Mouse (Mus musculus): ENCODE results near the gene Gm49366. TPM values are rescaled to one million over a fixed set of nuclear protein-coding genes. Genes with fewer than 3 reads are reported as not detected.
"Not testable (repeated sequence)": the region's sequence is repeated elsewhere in the genome, so short reads cannot be mapped to it uniquely, and the experiment has no call there.

The Gm49366 gene
- polyA plus RNA-seq, 1 experiment from 2014 or later: not detected

GRCm38 (mm10) chr12:84100071-84100470 is 61.3 kb downstream of the Gm49366 start:
- WGBS (ENCODE audit: insufficient replicate concordance): 67% methylated on average over 1 of the region's 1 CpGs
- H3K36me3 ChIP-seq: no peaks in the 10 kb centered on the region
- no peaks in the 10 kb centered on the region for H3K9me3 ChIP-seq (replicated peaks)
- H3K4me2 ChIP-seq: peak overlapping the region; percentile 89
- no peak overlapping the region for H3K27ac ChIP-seq
- H3K4me3 ChIP-seq: no peak overlapping the region
- H3K27me3 ChIP-seq (replicated peaks): peaks cover 8% of the 10 kb centered on the region; the same call in 1 of the 2 replicates
- no peak for ATAC-seq
- H3K9ac ChIP-seq: no peak overlapping the region
- peaks cover 25% of the 10 kb centered on the region for H3K4me1 ChIP-seq

- H3K27me3 ChIP-seq (replicated peaks); H3K36me3 ChIP-seq; H3K9me3 ChIP-seq (replicated peaks): not testable (repeated sequence)
- H3K4me2 ChIP-seq: peak within 1 kb of the TSS; percentile 89
- peak within 1 kb of the TSS; percentile 62 for H3K4me3 ChIP-seq
- under 1% methylated on average over 78 of the region's 80 CpGs for WGBS (ENCODE audit: insufficient replicate concordance)
- peak; percentile 67 for ATAC-seq
- peak within 1 kb of the TSS; percentile 68 for H3K9ac ChIP-seq
- H3K27ac ChIP-seq: 0 out of 2 replicates have a peak within 1 kb of the TSS, but pooled peaks have one; percentile 25
- peaks cover 25% of the 10 kb centered on the region for H3K4me1 ChIP-seq
Observed at GRCm38 (mm10) chr12:84100604-84101492, 62.1 kb downstream of the Gm49366 start, which contains the start of gene Acot6. Acot6 (plus strand) TSS chr12:84100654.

- Histone ChIP-seq H3K4me1 (peaks cover 25% of the 10 kb centered on the region), H3K4me3 (peak overlapping the region; percentile 62), H3K9ac (peak overlapping the region; percentile 68; the same call in 1 of the 2 replicates), H3K36me3 (no peaks in the 10 kb centered on the region), H3K9me3 (replicated peaks) (no peaks in the 10 kb centered on the region), H3K27me3 (replicated peaks) (peaks cover 8% of the 10 kb centered on the region; the same call in 1 of the 2 replicates), H3K4me2 (peak overlapping the region; percentile 89), H3K27ac (no peak overlapping the region)
- 43% methylated on average over 2 of the region's 2 CpGs for WGBS (ENCODE audit: insufficient replicate concordance)
- no peak for ATAC-seq
Observed at GRCm38 (mm10) chr12:84101493-84101845, 62.7 kb downstream of the Gm49366 start.

- H3K4me1 ChIP-seq: 0 out of 2 replicates have a peak, but pooled peaks cover under 1% of the 10 kb centered on the region
- no peak overlapping the region for H3K9ac ChIP-seq
- H3K27ac ChIP-seq: no peak overlapping the region
- no peaks in the 10 kb centered on the region for H3K36me3 ChIP-seq
- no peaks in the 10 kb centered on the region for H3K27me3 ChIP-seq (replicated peaks)
- ATAC-seq: no peak
- H3K4me2 ChIP-seq: no peak overlapping the region
- 73% methylated on average over 3 of the region's 3 CpGs for WGBS (ENCODE audit: insufficient replicate concordance)
- no peak overlapping the region for H3K4me3 ChIP-seq
- H3K9me3 ChIP-seq (replicated peaks): no peaks in the 10 kb centered on the region
Observed at GRCm38 (mm10) chr12:84107012-84107411, 68.3 kb downstream of the Gm49366 start.

GRCm38 (mm10) chr12:84107692-84108091 is 69.0 kb downstream of the Gm49366 start:
- Histone ChIP-seq H3K4me3 (no peak overlapping the region), H3K27ac (no peak overlapping the region), H3K9me3 (replicated peaks) (no peaks in the 10 kb centered on the region), H3K36me3 (no peaks in the 10 kb centered on the region), H3K4me1 (no peaks in the 10 kb centered on the region), H3K27me3 (replicated peaks) (no peaks in the 10 kb centered on the region), H3K4me2 (no peak overlapping the region), H3K9ac (no peak overlapping the region)
- WGBS (ENCODE audit: insufficient replicate concordance): 48% methylated on average over 1 of the region's 1 CpGs
- no peak for ATAC-seq

Other genes starting within 250 kb of the Gm49366 start
- gene Numb, start 117.0 kb upstream of the Gm49366 start, polyA plus RNA-seq (2016; fragmentation: Nextera tagmentation; extraction: Ambion mirVana): 17.7 and 18.4 TPM in 2 replicates
- gene Riox1, start 88.3 kb upstream of the Gm49366 start, polyA plus RNA-seq (2016; fragmentation: Nextera tagmentation; extraction: Ambion mirVana): 22.3 and 22.8 TPM in 2 replicates
- not detected in 2 replicates for gene Heatr4, start 54.1 kb upstream of the Gm49366 start, polyA plus RNA-seq (2016; fragmentation: Nextera tagmentation; extraction: Ambion mirVana)
- 15.1 and 15.2 TPM in 2 replicates for gene Acot2, start 51.1 kb upstream of the Gm49366 start, polyA plus RNA-seq (2016; fragmentation: Nextera tagmentation; extraction: Ambion mirVana)
- 26.6 and 31.3 TPM in 2 replicates for gene Acot1, start 29.4 kb upstream of the Gm49366 start, polyA plus RNA-seq (2016; fragmentation: Nextera tagmentation; extraction: Ambion mirVana)
- gene Acot4, start 556 bp upstream of the Gm49366 start, polyA plus RNA-seq (2016; fragmentation: Nextera tagmentation; extraction: Ambion mirVana): 6.4 and 6.6 TPM in 2 replicates
- gene Acot3, start 13.2 kb downstream of the Gm49366 start, polyA plus RNA-seq (2016; fragmentation: Nextera tagmentation; extraction: Ambion mirVana): 2.9 and 3.6 TPM in 2 replicates
- not detected in 2 replicates for gene Acot5, start 30.4 kb downstream of the Gm49366 start, polyA plus RNA-seq (2016; fragmentation: Nextera tagmentation; extraction: Ambion mirVana)
- 0.48 and 0.54 TPM in 2 replicates for gene Acot6, start 61.7 kb downstream of the Gm49366 start, polyA plus RNA-seq (2016; fragmentation: Nextera tagmentation; extraction: Ambion mirVana)
- gene Dnal1, start 75.4 kb downstream of the Gm49366 start, polyA plus RNA-seq (2016; fragmentation: Nextera tagmentation; extraction: Ambion mirVana): 0.73 and 1.1 TPM in 2 replicates
- 0.08 and 0.20 TPM in 2 replicates for gene Pnma1, start 109.6 kb downstream of the Gm49366 start, polyA plus RNA-seq (2016; fragmentation: Nextera tagmentation; extraction: Ambion mirVana)
- gene Elmsan1, start 179.9 kb downstream of the Gm49366 start, polyA plus RNA-seq (2016; fragmentation: Nextera tagmentation; extraction: Ambion mirVana): 6.9 and 8.0 TPM in 2 replicates
- gene Ptgr2, start 246.3 kb downstream of the Gm49366 start, polyA plus RNA-seq (2016; fragmentation: Nextera tagmentation; extraction: Ambion mirVana): 34.9 and 35.0 TPM in 2 replicates